In genomic region chr4:133184898-133185665, GRCm38 (mm10) we compare ENCODE assay signal across 8 mouse cellular contexts. TPM values are rescaled to one million over a fixed set of nuclear protein-coding genes. Genes with fewer than 3 reads are reported as not detected.
DNase-seq lines count a peak whose midpoint lies in the region; ATAC-seq and TF ChIP-seq lines count a peak whose summit lies in the region.

No protein-coding gene starts in this region.

- DNase-seq in thymus, adult 2 months, result peak; percentile 31
- DNase-seq in thymus, postnatal 10 days (ENCODE audit: low spot score in 2 of 2), result no peak
- peak; percentile 68 for DNase-seq in kidney, postnatal 10 days
- DNase-seq in midbrain, embryonic 14.5 days, result peak; percentile 56
- DNase-seq in testis, postnatal 14 days (ENCODE audit: low spot score), result no peak
- DNase-seq in cerebellum, adult 8-10 months, result no peak

- ATAC-seq in embryonic facial prominence, embryonic 13.5 days (ENCODE audit: insufficient number of reproducible peaks, insufficient read depth, low FRiP score, low TSS enrichment, low read depth), result no peak
- ATAC-seq in heart, embryonic 14.5 days (ENCODE audit: insufficient number of reproducible peaks, insufficient read depth, low FRiP score, low read depth), result peak; percentile 52; the same call in 1 of the 2 replicates
- no peak for ATAC-seq in midbrain, embryonic 14.5 days (ENCODE audit: low FRiP score, low TSS enrichment)

- H3K27me3 ChIP-seq in thymus, adult 2 months (ENCODE audit: control insufficient read depth, insufficient read depth, low read length), result no peaks in the 10 kb centered on the region
- no peaks in the 10 kb centered on the region for H3K27me3 ChIP-seq in embryonic facial prominence, embryonic 13.5 days
- H3K27me3 ChIP-seq in heart, embryonic 14.5 days (ENCODE audit: control insufficient read depth, insufficient read depth, low read length), result no peaks in the 10 kb centered on the region
- no peaks in the 10 kb centered on the region for H3K27me3 ChIP-seq in midbrain, embryonic 14.5 days (ENCODE audit: control insufficient read depth, insufficient read depth, low read length)

- H3K4me3 ChIP-seq in thymus, adult 2 months (ENCODE audit: control insufficient read depth, insufficient read depth, low read length), result no peak overlapping the region
- H3K4me3 ChIP-seq in embryonic facial prominence, embryonic 13.5 days, result no peak overlapping the region
- H3K4me3 ChIP-seq in heart, embryonic 14.5 days (ENCODE audit: control insufficient read depth in 1 of 2, insufficient read depth in 1 of 2, low read depth in 1 of 2, low read length in 2 of 2), result no peak overlapping the region
- H3K4me3 ChIP-seq in midbrain, embryonic 14.5 days (replicated peaks; ENCODE audit: low read depth, low read length), result no peak overlapping the region

- WGBS in thymus, adult 2 months, result 56% methylated on average over 15 of the region's 15 CpGs
- WGBS in embryonic facial prominence, embryonic 13.5 days, result 37% methylated on average over 15 of the region's 15 CpGs
- WGBS in heart, embryonic 14.5 days, result 33% methylated on average over 15 of the region's 15 CpGs
- 53% methylated on average over 15 of the region's 15 CpGs for WGBS in midbrain, embryonic 14.5 days

- H3K27ac ChIP-seq in thymus, adult 2 months (ENCODE audit: control insufficient read depth, insufficient read depth, low read length), result peak overlapping the region; percentile 46
- H3K27ac ChIP-seq in embryonic facial prominence, embryonic 13.5 days, result peak overlapping the region; percentile 80
- H3K27ac ChIP-seq in heart, embryonic 14.5 days (replicated peaks in 1 of 2; ENCODE audit: control insufficient read depth in 1 of 2, insufficient read depth in 1 of 2, low read depth in 2 of 2, low read length in 2 of 2), result peak overlapping the region; percentile 71 to 78
- peak overlapping the region; percentile 49 for H3K27ac ChIP-seq in midbrain, embryonic 14.5 days (replicated peaks; ENCODE audit: low read depth, low read length)

- peaks cover 28% of the 10 kb centered on the region for H3K4me1 ChIP-seq in thymus, adult 2 months (replicated peaks; ENCODE audit: control insufficient read depth, insufficient read depth, low read length)
- peaks cover 30% of the 10 kb centered on the region for H3K4me1 ChIP-seq in embryonic facial prominence, embryonic 13.5 days
- H3K4me1 ChIP-seq in heart, embryonic 14.5 days (ENCODE audit: control insufficient read depth in 2 of 2, insufficient read depth in 2 of 2, low read length in 2 of 2), result peaks cover 25 to 40% of the 10 kb centered on the region in 2 experiments
- peaks cover 6% of the 10 kb centered on the region; the same call in 1 of the 2 replicates for H3K4me1 ChIP-seq in midbrain, embryonic 14.5 days (ENCODE audit: control insufficient read depth, insufficient read depth, low read length)

- no peaks in the 10 kb centered on the region for H3K9me3 ChIP-seq in embryonic facial prominence, embryonic 13.5 days
- no peaks in the 10 kb centered on the region for H3K9me3 ChIP-seq in heart, embryonic 14.5 days (ENCODE audit: control insufficient read depth, low read length)
- no peaks in the 10 kb centered on the region for H3K9me3 ChIP-seq in midbrain, embryonic 14.5 days (ENCODE audit: control insufficient read depth, low read length)

- TF ChIP-seq CTCF in thymus, adult 2 months (IDR thresholded peaks at IDR 0.05; ENCODE audit: borderline replicate concordance, control insufficient read depth, extremely low read depth, insufficient read depth, low read length, poor library complexity), result no peak

- no peak overlapping the region for H3K4me2 ChIP-seq in embryonic facial prominence, embryonic 13.5 days
- H3K4me2 ChIP-seq in heart, embryonic 14.5 days (ENCODE audit: low read length), result no peak overlapping the region
- no peak overlapping the region for H3K4me2 ChIP-seq in midbrain, embryonic 14.5 days (ENCODE audit: low read length)

- H3K9ac ChIP-seq in embryonic facial prominence, embryonic 13.5 days, result peak overlapping the region; percentile 40; the same call in 1 of the 2 replicates
- peak overlapping the region; percentile 44 for H3K9ac ChIP-seq in heart, embryonic 14.5 days (ENCODE audit: low read length)
- H3K9ac ChIP-seq in midbrain, embryonic 14.5 days (replicated peaks; ENCODE audit: low read length), result peak overlapping the region; percentile 20; the same call in 1 of the 2 replicates

- H3K36me3 ChIP-seq in thymus, adult 2 months (ENCODE audit: control insufficient read depth, insufficient read depth, low read length), result peaks cover 51% of the 10 kb centered on the region
- H3K36me3 ChIP-seq in embryonic facial prominence, embryonic 13.5 days, result peaks cover 65% of the 10 kb centered on the region
- peaks cover 63% of the 10 kb centered on the region for H3K36me3 ChIP-seq in heart, embryonic 14.5 days (ENCODE audit: control insufficient read depth, insufficient read depth, low read length)
- peaks cover 17% of the 10 kb centered on the region for H3K36me3 ChIP-seq in midbrain, embryonic 14.5 days (ENCODE audit: control insufficient read depth, insufficient read depth, low read length)

- no peak for TF ChIP-seq POLR2A in thymus, adult 2 months (IDR thresholded peaks at IDR 0.05; ENCODE audit: control insufficient read depth, extremely low read depth, insufficient read depth, low read length, poor library complexity)

RNA-seq across cellular contexts. Expression of gene Cd164l2, which starts 26.8 kb away (rescaled TPM):
- 0.90 and 1.1 TPM in 2 replicates for polyA plus RNA-seq in thymus, adult 2 months (2012; rRNA removed)
- 4.0 and 5.2 TPM in 2 replicates for polyA plus RNA-seq in embryonic facial prominence, embryonic 13.5 days (2015; fragmentation: Nextera tagmentation; extraction: Ambion mirVana)
- 0.42 and 0.82 TPM in 2 replicates for polyA plus RNA-seq in heart, embryonic 14.5 days (2014; fragmentation: Nextera tagmentation; extraction: Ambion mirVana)
- polyA plus RNA-seq in midbrain, embryonic 14.5 days (2014; fragmentation: Nextera tagmentation; extraction: Ambion mirVana), result 0.95 and 2.9 TPM in 2 replicates

RNA-seq across cellular contexts. Expression of gene Gpr3, which starts 27.3 kb away (rescaled TPM):
- 0.15 TPM in 1 of 2 replicates, not detected in the other for polyA plus RNA-seq in thymus, adult 2 months (2012; rRNA removed)
- polyA plus RNA-seq in embryonic facial prominence, embryonic 13.5 days (2015; fragmentation: Nextera tagmentation; extraction: Ambion mirVana), result 0.15 and 0.37 TPM in 2 replicates
- 0.20 and 0.58 TPM in 2 replicates for polyA plus RNA-seq in heart, embryonic 14.5 days (2014; fragmentation: Nextera tagmentation; extraction: Ambion mirVana)
- 1.3 and 2.4 TPM in 2 replicates for polyA plus RNA-seq in midbrain, embryonic 14.5 days (2014; fragmentation: Nextera tagmentation; extraction: Ambion mirVana)

RNA-seq across cellular contexts. Expression of gene Wasf2, which starts 54.8 kb away (rescaled TPM):
- 163 and 186 TPM in 2 replicates for polyA plus RNA-seq in thymus, adult 2 months (2012; rRNA removed)
- polyA plus RNA-seq in embryonic facial prominence, embryonic 13.5 days (2015; fragmentation: Nextera tagmentation; extraction: Ambion mirVana), result 118 and 142 TPM in 2 replicates
- polyA plus RNA-seq in heart, embryonic 14.5 days (2014; fragmentation: Nextera tagmentation; extraction: Ambion mirVana), result 50.7 and 68.6 TPM in 2 replicates
- polyA plus RNA-seq in midbrain, embryonic 14.5 days (2014; fragmentation: Nextera tagmentation; extraction: Ambion mirVana), result 19.6 and 23.1 TPM in 2 replicates

RNA-seq across cellular contexts. Expression of gene Map3k6, which starts 55.5 kb away (rescaled TPM):
- polyA plus RNA-seq in thymus, adult 2 months (2012; rRNA removed), result 2.8 and 4.6 TPM in 2 replicates
- 4.3 and 4.8 TPM in 2 replicates for polyA plus RNA-seq in embryonic facial prominence, embryonic 13.5 days (2015; fragmentation: Nextera tagmentation; extraction: Ambion mirVana)
- polyA plus RNA-seq in heart, embryonic 14.5 days (2014; fragmentation: Nextera tagmentation; extraction: Ambion mirVana), result 1.6 and 2.3 TPM in 2 replicates
- 0.92 and 1.9 TPM in 2 replicates for polyA plus RNA-seq in midbrain, embryonic 14.5 days (2014; fragmentation: Nextera tagmentation; extraction: Ambion mirVana)

Comparison
In these comparisons a context has a peak if more than half of its experiments do, and no peak if none do; other contexts are left out.
1. DNase-seq: peak in thymus, adult 2 months (single experiment), kidney, postnatal 10 days (single experiment) and midbrain, embryonic 14.5 days (single experiment); none in thymus, postnatal 10 days (0 of 2), testis, postnatal 14 days (single experiment) and cerebellum, adult 8-10 months (single experiment).
2. Peak in every context shown above with its lines, with median percentiles within 50 percentile points of each other: H3K27ac ChIP-seq and H3K9ac ChIP-seq.